Mouse (Mus musculus) limb, embryonic 10.5 days (tissue): ENCODE measurements around the gene Mxd1. TPM values are rescaled to one million over a fixed set of nuclear protein-coding genes. Genes with fewer than 3 reads are reported as not detected.

Source experiments
- DNase-seq: peaks from one replicate; pipeline ENCODE4 v3.0.0-alpha.2; 2017; ENCODE audit warnings: low spot score
- H3K27ac ChIP-seq: fragments of 300-500 bp; sonication (generic); 2 replicates; pipeline ENCODE4 v1.5.1; 2016; ENCODE audit warnings: mild to moderate bottlenecking
- H3K27me3 ChIP-seq: fragments of 300-500 bp; sonication (generic); 2 replicates; pipeline ENCODE4 v1.6.1; 2016; ENCODE audit warnings: low read depth, mild to moderate bottlenecking; ENCODE audit not compliant: poor library complexity, severe bottlenecking
- H3K36me3 ChIP-seq: fragments of 300-500 bp; sonication (generic); 2 replicates; pipeline ENCODE4 v1.6.1; 2016; ENCODE audit warnings: mild to moderate bottlenecking, moderate library complexity
- H3K4me1 ChIP-seq: fragments of 300-500 bp; sonication (generic); 2 replicates; pipeline ENCODE4 v1.6.1; 2016
- H3K4me3 ChIP-seq: fragments of 300-500 bp; sonication (generic); 2 replicates; pipeline ENCODE4 v1.5.1; 2016; ENCODE audit warnings: mild to moderate bottlenecking, moderate library complexity
- H3K9me3 ChIP-seq: fragments of 300-500 bp; sonication (generic); replicated peaks from 2 replicates; pipeline ENCODE4 v1.6.1; 2016; ENCODE audit warnings: mild to moderate bottlenecking
- WGBS: fragments of 180-500 bp; shearing (Covaris S2); methylation state at CpG from one replicate; pipeline ENCODE4 v1.1.7; 2016; 5-methylcytosine and 5-hydroxymethylcytosine counted together
- polyA plus RNA-seq: library from polyadenylated mRNA; unstranded; fragments of >200 nt; fragmentation: Nextera tagmentation; extraction: Ambion mirVana; gene quantifications from 2 replicates; pipeline ENCODE4 v1.2.1, GENCODE M21; 2016

The Mxd1 gene
- 8.6 and 13.5 TPM in 2 replicates for polyA plus RNA-seq

DNA sequence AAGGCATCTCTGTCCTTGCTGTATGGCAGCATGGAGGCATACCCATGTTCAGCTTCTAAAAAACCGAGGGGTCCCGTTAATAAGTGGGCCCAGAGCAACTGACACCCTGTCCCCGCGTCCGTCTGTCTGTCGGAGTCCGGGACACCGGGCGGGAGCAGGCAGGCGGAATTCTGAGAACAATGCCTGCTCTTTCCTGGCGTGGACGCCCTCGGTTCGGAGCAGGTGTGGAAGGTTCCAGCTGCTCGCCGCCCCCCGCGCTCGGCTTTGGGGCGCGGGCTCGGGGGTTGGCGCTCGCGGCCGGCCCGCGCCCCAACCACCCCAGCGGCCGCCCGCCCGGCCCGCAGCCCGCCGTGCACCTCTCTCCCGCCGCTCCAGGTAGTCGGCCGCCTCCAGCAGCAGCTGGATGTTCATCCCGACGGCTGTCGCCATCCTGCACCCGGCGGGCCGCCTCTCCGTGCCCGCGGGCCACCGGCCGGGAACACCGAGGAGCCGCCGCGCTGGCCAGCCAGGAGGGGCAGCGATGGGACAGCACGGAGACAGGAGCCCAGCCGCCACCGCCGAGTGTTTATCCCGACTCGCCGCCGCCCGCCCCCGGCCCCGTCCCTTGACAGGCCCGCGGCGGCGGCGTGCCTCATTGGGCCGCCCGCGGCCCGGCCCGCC, at the start of gene Mxd1:
Gene Mxd1 (minus strand): TSS at position 582 of the 660 bp plus-strand sequence.
- H3K27me3 ChIP-seq: no peaks in the 10 kb centered on the region
- no peaks in the 10 kb centered on the region for H3K9me3 ChIP-seq
- peaks cover 34% of the 10 kb centered on the region for H3K36me3 ChIP-seq
- H3K4me1 ChIP-seq: peaks cover 30% of the 10 kb centered on the region
- DNase-seq: no peak
- H3K27ac ChIP-seq: peak within 1 kb of the TSS; percentile 79
- H3K4me3 ChIP-seq: peak within 1 kb of the TSS; percentile 73
- WGBS: under 1% methylated on average over 71 of the region's 76 CpGs

DNA sequence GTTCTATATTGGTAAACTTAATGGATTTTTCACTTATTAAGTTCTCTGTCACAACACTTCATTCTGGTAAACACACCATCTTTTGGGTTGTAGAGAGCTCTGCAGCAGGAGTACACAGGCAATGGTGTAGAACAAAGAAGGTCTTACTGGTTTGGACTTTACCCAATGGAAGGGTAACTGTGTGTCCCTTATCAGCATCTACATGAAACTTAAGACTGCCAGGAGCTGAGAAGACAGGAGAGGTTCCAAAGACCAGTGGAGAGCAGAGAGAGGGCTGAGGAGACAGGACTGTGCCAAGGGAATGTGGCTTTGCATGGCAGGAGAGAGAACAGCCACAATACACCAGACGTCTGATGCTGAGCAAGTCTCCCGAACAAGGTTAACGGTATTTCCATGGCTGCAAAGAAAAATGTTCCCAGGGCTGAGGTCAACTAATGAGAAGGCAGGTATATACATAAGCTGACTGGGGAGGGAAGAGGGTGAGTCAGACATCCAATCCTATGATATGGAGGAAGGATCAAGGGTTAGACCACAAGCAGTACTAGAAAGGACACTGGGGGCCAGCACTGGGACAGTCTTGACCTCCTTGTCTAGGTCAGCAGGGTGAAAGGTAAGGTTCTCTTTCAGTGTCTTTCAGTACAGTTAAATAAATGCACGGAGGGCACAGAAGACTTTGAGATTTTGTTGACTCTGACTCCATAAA, 39.3 kb upstream of the Mxd1 start:
- Histone ChIP-seq H3K27ac (no peak overlapping the region), H3K27me3 (no peaks in the 10 kb centered on the region), H3K4me3 (no peak overlapping the region), H3K36me3 (peaks cover 57% of the 10 kb centered on the region), H3K9me3 (no peaks in the 10 kb centered on the region), H3K4me1 (0 out of 2 replicates have a peak, but pooled peaks cover 3% of the 10 kb centered on the region)
- WGBS: 90% methylated on average over 4 of the region's 4 CpGs
- no peak for DNase-seq

DNA sequence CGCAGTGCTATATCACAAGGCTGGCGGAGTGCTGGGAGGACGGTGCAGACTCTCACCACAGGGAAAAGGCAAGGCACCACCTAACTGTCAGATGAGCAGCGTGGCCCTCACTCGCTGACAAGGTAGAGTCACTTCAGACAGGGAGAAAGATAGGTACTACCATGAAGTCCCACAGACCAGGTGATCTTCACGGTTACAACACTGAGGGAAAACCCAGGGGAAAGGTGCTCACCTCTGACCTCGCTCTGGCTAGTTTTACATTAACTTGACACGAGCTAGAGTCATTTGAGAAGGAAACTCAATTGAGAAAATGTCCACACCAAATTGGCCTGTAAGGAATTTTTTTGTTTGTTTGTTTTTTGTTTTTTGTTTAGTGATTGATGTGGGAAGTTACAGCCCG, 33.6 kb upstream of the Mxd1 start:
- DNase-seq: no peak
- H3K36me3 ChIP-seq: peaks cover 85% of the 10 kb centered on the region
- no peak overlapping the region for H3K27ac ChIP-seq
- no peaks in the 10 kb centered on the region for H3K27me3 ChIP-seq
- no peak overlapping the region for H3K4me3 ChIP-seq
- 94% methylated on average over 9 of the region's 9 CpGs for WGBS
- H3K9me3 ChIP-seq: no peaks in the 10 kb centered on the region
- 0 out of 2 replicates have a peak, but pooled peaks cover 3% of the 10 kb centered on the region for H3K4me1 ChIP-seq

DNA sequence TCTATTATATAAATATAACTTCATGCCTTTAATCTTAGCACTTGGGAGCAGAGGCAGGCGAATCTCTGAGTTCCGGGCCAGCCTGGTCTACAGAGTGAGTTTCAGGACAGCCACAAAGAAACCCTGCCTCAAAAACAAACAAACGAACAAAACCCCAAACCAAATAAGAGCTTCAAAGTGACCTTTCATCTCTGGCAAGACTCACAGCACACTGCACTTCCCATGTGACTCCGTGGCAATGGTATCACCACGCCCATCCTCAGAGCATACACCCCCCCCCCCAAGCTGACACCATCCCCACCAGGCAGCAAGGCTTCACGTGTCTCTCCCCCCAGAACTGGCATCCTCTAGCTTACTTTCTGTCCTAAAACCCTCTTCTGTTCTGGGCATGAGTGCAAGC, 28.9 kb upstream of the Mxd1 start:
- H3K27ac ChIP-seq: no peak overlapping the region
- DNase-seq: no peak
- no peak overlapping the region for H3K4me3 ChIP-seq
- WGBS: 82% methylated on average over 6 of the region's 6 CpGs
- H3K27me3 ChIP-seq: no peaks in the 10 kb centered on the region
- H3K9me3 ChIP-seq: no peaks in the 10 kb centered on the region
- H3K36me3 ChIP-seq: peaks cover 78% of the 10 kb centered on the region
- no peaks in the 10 kb centered on the region for H3K4me1 ChIP-seq

DNA sequence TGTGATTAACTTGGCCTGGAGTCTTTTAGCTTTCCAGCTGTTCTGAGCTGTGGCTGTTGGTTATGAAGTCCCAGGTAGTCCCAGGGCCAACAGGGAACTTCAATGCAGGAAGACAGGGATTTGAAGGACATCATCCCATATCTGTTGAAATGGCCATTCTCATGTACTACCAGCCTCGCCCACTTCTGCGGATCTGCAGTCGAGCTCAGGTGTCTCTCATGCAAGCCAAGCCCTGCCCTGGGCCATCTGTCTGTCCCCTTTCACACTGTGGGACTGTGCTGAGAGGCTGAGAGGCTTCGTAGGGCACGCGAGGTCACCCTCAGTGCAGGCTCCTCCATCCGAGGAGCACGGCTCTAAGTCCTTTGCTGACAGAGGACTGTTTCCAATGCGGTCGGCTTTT, 27.3 kb upstream of the Mxd1 start:
- Histone ChIP-seq H3K27me3 (no peaks in the 10 kb centered on the region), H3K4me1 (no peaks in the 10 kb centered on the region), H3K4me3 (no peak overlapping the region), H3K27ac (no peak overlapping the region), H3K9me3 (no peaks in the 10 kb centered on the region), H3K36me3 (peaks cover 68% of the 10 kb centered on the region)
- no peak for DNase-seq
- 86% methylated on average over 10 of the region's 10 CpGs for WGBS

DNA sequence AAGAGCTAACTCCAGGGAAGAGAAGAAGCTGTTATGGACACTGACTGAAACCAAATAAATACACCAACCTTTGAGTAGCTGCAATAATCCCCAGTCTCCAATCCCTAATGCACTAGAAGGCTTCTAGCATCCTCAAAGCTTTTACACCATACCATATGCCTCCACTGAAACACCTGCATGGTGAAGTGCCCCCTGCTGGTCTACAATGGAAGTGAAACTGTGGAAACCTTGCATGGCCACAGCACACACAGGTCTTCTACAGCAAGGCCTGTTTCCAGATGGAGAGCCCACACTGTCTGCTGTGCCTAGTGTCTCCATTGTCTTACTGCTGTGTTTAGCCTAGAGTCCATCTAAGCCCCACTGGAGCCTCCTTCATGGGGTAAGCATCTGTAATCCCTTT, 25.5 kb upstream of the Mxd1 start:
- H3K4me1 ChIP-seq: no peaks in the 10 kb centered on the region

DNA sequence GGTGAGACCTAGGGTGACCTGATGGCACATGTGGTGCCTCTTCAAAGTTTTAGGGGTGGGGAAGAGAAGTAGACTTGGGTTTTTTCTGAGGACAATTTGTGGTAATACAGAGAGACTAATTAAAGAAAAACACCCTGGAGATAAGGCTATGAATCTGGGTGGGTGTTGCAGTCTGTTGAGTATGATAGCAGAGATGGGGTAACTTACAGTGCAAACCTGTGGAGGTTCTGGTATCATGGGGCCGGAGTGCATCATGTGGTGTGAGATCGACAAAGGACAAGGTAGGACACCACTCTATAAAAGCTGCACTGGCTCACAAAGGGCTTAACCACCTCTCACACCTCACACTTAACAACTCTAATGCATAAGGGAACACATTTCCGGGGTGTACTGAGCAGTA, 20.7 kb upstream of the Mxd1 start:
- H3K4me3 ChIP-seq: no peak overlapping the region
- H3K27ac ChIP-seq: no peak overlapping the region
- no peaks in the 10 kb centered on the region for H3K9me3 ChIP-seq
- 90% methylated on average over 3 of the region's 3 CpGs for WGBS
- peaks cover 26% of the 10 kb centered on the region for H3K36me3 ChIP-seq
- no peak for DNase-seq
- H3K27me3 ChIP-seq: no peaks in the 10 kb centered on the region
- H3K4me1 ChIP-seq: 0 out of 2 replicates have a peak, but pooled peaks cover 3% of the 10 kb centered on the region

More for the DNA sequence above, 25.5 kb upstream of the Mxd1 start:
- H3K4me3 ChIP-seq: no peak overlapping the region
- H3K9me3 ChIP-seq: no peaks in the 10 kb centered on the region
- H3K27ac ChIP-seq: no peak overlapping the region
- H3K36me3 ChIP-seq: peaks cover 67% of the 10 kb centered on the region
- peak; percentile 63 for DNase-seq
- H3K27me3 ChIP-seq: no peaks in the 10 kb centered on the region

DNA sequence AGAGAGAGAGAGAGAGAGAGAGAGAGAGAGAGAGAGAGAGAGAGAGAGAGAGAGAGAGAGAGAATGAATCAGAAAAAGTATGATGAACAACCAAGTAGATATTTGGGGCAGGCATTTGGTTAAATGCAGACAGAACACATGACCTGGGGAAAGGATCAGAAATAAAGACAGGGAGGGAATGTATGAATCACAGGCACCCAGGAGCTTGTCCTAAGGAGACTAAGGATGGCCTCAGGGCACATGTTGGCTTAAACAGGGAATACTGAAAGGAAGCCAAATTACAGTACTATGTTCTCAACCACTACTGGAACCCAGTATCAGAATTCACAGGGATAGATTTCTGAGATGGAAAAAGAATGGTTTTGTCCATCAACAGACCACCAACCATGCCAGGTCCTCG, 18.0 kb upstream of the Mxd1 start:
- H3K27me3 ChIP-seq: no peaks in the 10 kb centered on the region
- WGBS: 76% methylated on average over 1 of the region's 1 CpGs
- no peaks in the 10 kb centered on the region for H3K9me3 ChIP-seq
- no peak for DNase-seq
- peaks cover 14% of the 10 kb centered on the region for H3K4me1 ChIP-seq
- peaks cover 31% of the 10 kb centered on the region for H3K36me3 ChIP-seq
- H3K4me3 ChIP-seq: no peak overlapping the region
- H3K27ac ChIP-seq: no peak overlapping the region

DNA sequence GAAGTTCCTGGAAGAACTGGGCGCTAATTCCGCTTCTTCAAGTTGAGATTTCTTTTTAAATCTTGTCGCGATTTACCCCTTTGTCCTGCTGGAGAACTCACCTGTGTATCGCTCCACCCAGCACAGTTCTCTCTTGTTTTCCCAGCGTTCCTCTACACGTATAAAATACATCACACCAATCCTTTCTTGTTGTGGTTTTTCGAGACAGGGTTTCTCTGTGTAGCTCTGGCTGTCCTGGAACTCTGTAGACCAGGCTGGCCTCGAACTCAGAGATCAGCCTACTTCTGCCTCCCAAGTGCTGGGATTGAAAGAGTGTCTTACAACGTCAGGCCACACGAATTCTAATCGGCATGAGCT, 15.7 kb upstream of the Mxd1 start:
- no peaks in the 10 kb centered on the region for H3K9me3 ChIP-seq
- 37% methylated on average over 12 of the region's 12 CpGs for WGBS
- H3K27ac ChIP-seq: peak overlapping the region; percentile 87
- H3K4me3 ChIP-seq: peak overlapping the region; percentile 92
- H3K36me3 ChIP-seq: peaks cover 36% of the 10 kb centered on the region
- no peaks in the 10 kb centered on the region for H3K27me3 ChIP-seq
- DNase-seq: no peak
- peaks cover 14% of the 10 kb centered on the region for H3K4me1 ChIP-seq

DNA sequence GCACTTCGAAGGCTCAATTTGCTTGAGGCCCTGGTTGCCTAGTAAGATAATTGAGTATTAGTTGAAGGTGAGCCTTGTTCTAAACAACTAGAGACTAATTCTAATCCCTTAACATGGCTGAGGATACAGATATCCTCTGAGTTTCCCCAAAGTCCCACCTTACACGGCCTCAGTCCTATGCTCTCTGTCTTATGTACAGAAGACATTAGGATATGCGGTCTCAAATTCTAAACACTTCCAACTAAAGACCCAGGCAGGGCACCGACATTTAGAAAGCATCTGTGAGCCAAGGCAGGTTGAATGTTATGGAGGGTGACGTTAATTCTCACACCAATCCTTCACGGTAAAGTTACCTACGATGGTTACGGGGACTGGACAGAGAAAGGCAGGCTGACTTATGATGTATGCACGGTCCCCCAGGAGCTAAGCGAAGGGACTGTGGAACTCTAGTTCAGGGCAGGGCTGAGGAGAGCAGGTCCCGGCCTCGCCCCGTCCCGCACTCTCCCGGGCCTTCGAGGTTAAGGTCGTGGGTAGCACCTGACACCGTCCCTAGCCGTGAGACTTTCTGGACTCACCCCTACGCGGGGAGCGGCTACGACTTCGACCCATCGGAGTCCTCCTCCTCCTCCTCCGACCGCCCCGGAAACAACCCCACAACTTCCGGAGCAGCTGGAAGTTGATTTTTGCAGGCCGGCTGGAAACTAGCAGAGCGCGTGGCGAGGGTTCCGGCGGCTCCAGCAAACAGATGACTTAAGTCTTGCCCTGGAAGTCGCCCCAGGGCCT, 15.1 kb upstream of the Mxd1 start, which contains the start of gene Snrnp27:
Gene Snrnp27 (minus strand): TSS at position 651 of the 783 bp plus-strand sequence.
- Histone ChIP-seq H3K4me1 (peaks cover 14% of the 10 kb centered on the region), H3K27me3 (no peaks in the 10 kb centered on the region), H3K9me3 (no peaks in the 10 kb centered on the region), H3K4me3 (peak within 1 kb of the TSS; percentile 92), H3K36me3 (peaks cover 39% of the 10 kb centered on the region), H3K27ac (peak within 1 kb of the TSS; percentile 87)
- DNase-seq: peak; percentile 96
- 2% methylated on average over 36 of the region's 36 CpGs for WGBS

DNA sequence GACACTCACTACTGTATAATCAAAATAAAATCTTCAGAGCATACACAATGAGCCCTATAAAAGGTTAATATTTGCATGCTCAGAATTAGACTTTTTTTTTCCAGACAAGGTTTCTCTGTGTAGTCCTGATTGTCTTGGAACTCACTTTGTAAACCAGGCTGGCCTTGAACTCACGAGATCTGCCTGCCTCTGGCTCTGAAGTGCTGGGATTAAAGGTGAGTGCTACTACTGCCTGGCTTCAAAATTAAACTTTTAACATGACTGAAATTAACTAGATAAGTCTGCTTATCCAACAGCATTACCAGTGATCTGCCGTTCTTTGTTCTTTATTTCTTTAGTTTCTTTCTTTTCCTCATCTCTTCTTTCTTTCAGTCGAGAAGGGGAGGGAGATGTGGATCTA, 12.3 kb upstream of the Mxd1 start:
- H3K36me3 ChIP-seq: peaks cover 67% of the 10 kb centered on the region
- no peak for DNase-seq
- H3K4me1 ChIP-seq: peaks cover 14% of the 10 kb centered on the region
- no peaks in the 10 kb centered on the region for H3K27me3 ChIP-seq
- no peak overlapping the region for H3K4me3 ChIP-seq
- H3K9me3 ChIP-seq: no peaks in the 10 kb centered on the region
- H3K27ac ChIP-seq: no peak overlapping the region
- 89% methylated on average over 3 of the region's 3 CpGs for WGBS

DNA sequence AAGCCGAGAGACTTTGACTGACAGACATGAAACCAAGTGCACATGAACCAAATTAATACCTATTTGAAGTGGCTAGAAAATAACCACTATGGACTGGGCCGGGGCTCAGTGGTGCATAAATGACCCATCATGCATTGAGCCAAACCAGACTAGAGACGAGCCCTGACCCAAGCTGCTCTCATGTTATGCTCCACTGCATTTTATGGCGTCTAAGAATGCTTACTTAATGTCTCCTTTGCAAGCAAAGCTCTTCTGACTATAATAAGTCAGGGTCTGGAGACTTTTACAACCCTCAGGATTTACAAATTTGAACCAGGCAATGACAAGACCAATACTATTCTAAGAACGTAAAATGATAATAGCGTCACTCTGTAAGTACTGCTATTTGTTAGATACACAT, 9.4 kb upstream of the Mxd1 start:
- Histone ChIP-seq H3K36me3 (peaks cover 96% of the 10 kb centered on the region), H3K27ac (no peak overlapping the region), H3K4me1 (peaks cover 3% of the 10 kb centered on the region)

DNA sequence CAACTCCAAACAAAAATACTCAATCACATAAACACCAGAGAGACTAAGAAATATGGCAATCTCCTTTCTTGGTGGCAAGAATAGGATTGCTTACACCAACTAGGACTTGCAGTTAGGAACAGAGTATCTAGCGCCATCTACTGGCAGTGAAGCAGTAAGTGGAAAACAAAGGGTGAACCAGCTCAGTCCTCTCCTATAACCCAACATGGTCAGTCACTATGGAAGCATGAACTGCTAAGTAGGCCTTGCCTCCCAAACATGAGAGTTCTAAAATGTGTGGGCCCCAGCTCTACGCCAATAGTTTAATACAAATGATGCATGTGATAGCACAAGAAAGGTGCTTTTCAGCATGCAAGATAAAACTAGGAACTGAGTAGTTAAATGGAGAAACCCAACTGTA, 1.9 kb upstream of the Mxd1 start:
- peak; percentile 53 for DNase-seq
- WGBS: 17% methylated on average over 2 of the region's 2 CpGs
- Histone ChIP-seq H3K27ac (no peak overlapping the region), H3K36me3 (peaks cover 51% of the 10 kb centered on the region), H3K4me3 (no peak overlapping the region), H3K9me3 (no peaks in the 10 kb centered on the region), H3K27me3 (no peaks in the 10 kb centered on the region), H3K4me1 (peaks cover 20% of the 10 kb centered on the region)

More for the DNA sequence above, 9.4 kb upstream of the Mxd1 start:
- DNase-seq: no peak
- Histone ChIP-seq H3K9me3 (no peaks in the 10 kb centered on the region), H3K4me3 (no peak overlapping the region), H3K27me3 (no peaks in the 10 kb centered on the region)
- 88% methylated on average over 6 of the region's 6 CpGs for WGBS
